Mouse (Mus musculus): ENCODE measurements around the gene Ankrd40.

- TF ChIP-seq CTCF (IDR thresholded peaks at IDR 0.05; ENCODE audit: borderline replicate concordance, insufficient read depth, low read length): no peak
- TF ChIP-seq POLR2A (IDR thresholded peaks at IDR 0.05; ENCODE audit: low read depth, low read length): no peak
Measured at GRCm38 (mm10) chr11:94349839-94350238, 22.0 kb downstream of the Ankrd40 start.
